Mouse (Mus musculus): ENCODE results near the gene Asphd1. TPM values are rescaled to one million over a fixed set of nuclear protein-coding genes. Genes with fewer than 3 reads are reported as not detected.
A peak's percentile ranks its signal among the peaks of the same experiment; 100 is the strongest.

Asphd1 gene
- polyA plus RNA-seq, 1 experiment, result 0.19 TPM

DNA sequence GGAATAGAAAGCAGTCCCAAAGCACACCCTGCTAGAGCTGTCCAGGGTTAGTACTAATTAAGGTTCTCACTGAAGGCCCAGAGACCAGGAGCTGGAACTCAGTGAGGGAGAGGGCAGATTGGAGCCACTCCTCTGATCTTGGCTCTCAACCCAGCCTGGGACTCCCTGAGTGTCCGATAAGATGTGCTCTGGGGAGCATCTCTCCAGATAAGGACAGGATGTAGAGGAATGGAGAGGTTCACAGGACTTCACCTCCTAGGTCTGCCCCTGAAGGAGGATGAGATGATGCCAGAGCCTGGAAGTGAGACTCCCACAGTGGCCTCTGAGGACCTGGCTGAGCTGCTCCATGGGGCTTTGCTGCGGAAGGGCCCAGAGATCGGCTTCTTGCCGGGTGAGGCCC, 2.4 kb upstream of the Asphd1 start:
- no peaks in the 10 kb centered on the region for H3K36me3 ChIP-seq (ENCODE audit: control insufficient read depth, insufficient read depth, low read length)
- no peak overlapping the region for H3K27ac ChIP-seq (ENCODE audit: insufficient read depth, low read depth, low read length)
- H3K4me3 ChIP-seq (ENCODE audit: insufficient read depth, low read depth, low read length), result no peak overlapping the region
- DNase-seq, result no peak
- peaks cover 3% of the 10 kb centered on the region; the same call in 1 of the 2 replicates for H3K4me1 ChIP-seq (ENCODE audit: control insufficient read depth, insufficient read depth, low read length)
- no peak for TF ChIP-seq POLR2A (IDR thresholded peaks at IDR 0.05; ENCODE audit: low read depth, low read length)
- TF ChIP-seq CTCF (conservative IDR thresholded peaks at IDR 0.05; ENCODE audit: insufficient read depth, insufficient read length, low read depth, low read length), result no peak
- 31% methylated on average over 4 of the region's 4 CpGs for WGBS
- no peaks in the 10 kb centered on the region for H3K27me3 ChIP-seq (replicated peaks; ENCODE audit: control insufficient read depth, insufficient read depth, low read length)

DNA sequence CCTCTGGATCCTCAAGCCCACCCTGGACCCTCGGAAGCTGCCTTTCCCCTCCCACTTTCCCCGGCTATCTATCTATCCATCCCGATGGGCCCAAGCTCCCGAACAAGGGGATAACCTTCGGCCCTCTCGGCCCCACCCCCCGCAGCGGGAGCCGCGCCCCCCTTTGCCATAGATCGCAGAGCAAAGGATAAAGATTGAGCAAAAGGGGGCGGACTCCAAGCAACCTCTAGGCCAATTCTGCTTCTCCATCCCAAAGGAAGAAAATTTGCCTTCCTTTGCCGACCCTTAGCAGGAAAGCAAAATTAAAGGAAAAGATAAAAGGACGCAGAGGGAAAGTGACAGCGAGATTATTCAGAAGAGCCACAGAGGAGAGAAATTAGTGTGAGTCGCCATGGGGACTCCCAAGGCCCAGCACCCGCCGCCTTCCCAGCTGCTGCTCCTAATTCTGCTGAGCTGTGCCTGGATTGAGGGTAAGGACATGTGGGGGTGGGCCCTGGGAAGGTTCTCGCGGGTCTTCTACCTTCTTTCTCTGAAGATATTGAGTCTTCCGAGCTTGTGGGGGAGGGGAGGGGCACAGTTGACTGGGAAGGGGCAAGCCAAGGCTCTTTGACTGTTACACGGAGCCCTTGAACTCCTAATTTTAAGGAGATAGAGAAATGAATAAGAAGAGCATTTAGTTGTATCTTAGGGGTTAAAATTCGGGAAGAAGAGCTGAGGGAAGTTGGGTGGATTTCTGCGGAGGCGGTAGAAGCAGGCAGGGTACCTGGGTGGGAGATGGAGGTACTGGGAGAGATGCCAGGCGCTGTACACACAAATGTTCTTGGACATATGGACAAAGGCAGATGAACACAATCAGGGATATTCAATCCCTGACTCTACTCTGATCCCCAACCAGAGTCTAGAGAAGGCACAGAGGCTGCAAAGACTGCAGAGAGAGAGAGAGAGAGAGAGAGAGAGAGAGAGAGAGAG, 1.5 kb upstream of the Asphd1 start:
- no peak for DNase-seq
- WGBS, result 9% methylated on average over 26 of the region's 26 CpGs
- H3K27ac ChIP-seq (ENCODE audit: insufficient read depth, low read depth, low read length), result no peak overlapping the region
- no peaks in the 10 kb centered on the region for H3K36me3 ChIP-seq (ENCODE audit: control insufficient read depth, insufficient read depth, low read length)
- H3K4me3 ChIP-seq (ENCODE audit: insufficient read depth, low read depth, low read length), result no peak overlapping the region
- H3K4me1 ChIP-seq (ENCODE audit: control insufficient read depth, insufficient read depth, low read length), result peaks cover 3% of the 10 kb centered on the region; the same call in 1 of the 2 replicates
- no peak for TF ChIP-seq CTCF (conservative IDR thresholded peaks at IDR 0.05; ENCODE audit: insufficient read depth, insufficient read length, low read depth, low read length)
- no peak for TF ChIP-seq POLR2A (IDR thresholded peaks at IDR 0.05; ENCODE audit: low read depth, low read length)
- H3K27me3 ChIP-seq (replicated peaks; ENCODE audit: control insufficient read depth, insufficient read depth, low read length), result no peaks in the 10 kb centered on the region

DNA sequence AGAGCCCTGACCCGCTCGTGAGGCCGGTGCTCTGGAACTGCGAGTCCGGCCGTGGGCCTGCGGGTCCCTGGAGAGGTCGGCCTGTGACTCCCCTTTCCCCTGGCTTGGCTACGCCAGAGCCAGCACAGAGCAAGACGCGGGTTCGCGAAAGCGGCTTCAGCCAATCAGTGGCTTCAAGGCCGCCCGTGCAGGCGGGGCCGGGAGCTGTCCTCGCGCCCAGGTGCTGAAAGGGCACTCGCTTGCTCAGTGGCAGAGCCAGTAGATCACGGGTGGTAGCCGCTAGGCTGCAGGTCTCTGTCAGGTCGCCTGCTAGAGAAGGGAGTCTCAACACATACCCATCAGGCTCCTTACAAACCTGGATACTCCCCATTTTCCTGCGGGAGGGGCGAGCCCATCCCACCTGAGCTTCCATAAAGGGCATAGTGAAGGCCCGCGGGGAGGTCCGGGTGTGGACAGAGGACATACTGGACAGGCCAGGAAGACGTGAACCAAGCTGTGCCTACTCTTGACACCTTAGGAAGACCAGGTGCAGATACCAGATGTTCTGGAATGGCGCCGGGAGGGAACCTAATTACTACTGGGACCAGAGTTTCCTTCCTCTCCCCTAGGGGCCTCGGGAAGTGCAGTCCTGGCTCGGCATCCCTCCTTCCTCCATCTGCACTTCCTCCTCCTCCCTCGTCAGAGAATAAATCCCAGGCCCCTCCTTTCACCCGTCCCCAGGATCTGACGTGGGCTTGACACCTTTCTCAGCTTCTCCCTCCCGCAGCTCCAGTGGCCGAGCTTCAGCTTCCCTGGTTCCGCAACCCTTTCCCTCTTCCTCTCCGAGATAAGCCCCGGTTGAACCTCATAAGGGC, 638 bp upstream of the Asphd1 start, which contains the start of gene Sez6l2:
Gene Sez6l2 (plus strand): TSS at position 771 of the 854 bp plus-strand sequence.
- TF ChIP-seq CTCF (conservative IDR thresholded peaks at IDR 0.05; ENCODE audit: insufficient read depth, insufficient read length, low read depth, low read length) (no peak), POLR2A (IDR thresholded peaks at IDR 0.05; ENCODE audit: low read depth, low read length) (no peak)
- H3K27ac ChIP-seq (ENCODE audit: insufficient read depth, low read depth, low read length), result no peak within 1 kb of the TSS
- H3K36me3 ChIP-seq (ENCODE audit: control insufficient read depth, insufficient read depth, low read length), result no peaks in the 10 kb centered on the region
- H3K27me3 ChIP-seq (replicated peaks; ENCODE audit: control insufficient read depth, insufficient read depth, low read length), result no peaks in the 10 kb centered on the region
- peaks cover 3% of the 10 kb centered on the region; the same call in 1 of the 2 replicates for H3K4me1 ChIP-seq (ENCODE audit: control insufficient read depth, insufficient read depth, low read length)
- peak within 1 kb of the TSS; percentile 41 for H3K4me3 ChIP-seq (ENCODE audit: insufficient read depth, low read depth, low read length)
- peak; percentile 89 for DNase-seq
- under 1% methylated on average over 42 of the region's 42 CpGs for WGBS

- Histone ChIP-seq H3K36me3 (ENCODE audit: control insufficient read depth, insufficient read depth, low read length) (no peaks in the 10 kb centered on the region), H3K4me3 (ENCODE audit: insufficient read depth, low read depth, low read length) (no peak overlapping the region), H3K27ac (ENCODE audit: insufficient read depth, low read depth, low read length) (no peak overlapping the region), H3K27me3 (replicated peaks; ENCODE audit: control insufficient read depth, insufficient read depth, low read length) (no peaks in the 10 kb centered on the region), H3K4me1 (ENCODE audit: control insufficient read depth, insufficient read depth, low read length) (peaks cover 3% of the 10 kb centered on the region; the same call in 1 of the 2 replicates)
- TF ChIP-seq POLR2A (IDR thresholded peaks at IDR 0.05; ENCODE audit: low read depth, low read length) (no peak), CTCF (conservative IDR thresholded peaks at IDR 0.05; ENCODE audit: insufficient read depth, insufficient read length, low read depth, low read length) (no peak)
- 85% methylated on average over 10 of the region's 10 CpGs for WGBS
- no peak for DNase-seq
Measured at GRCm38 (mm10) chr7:126948626-126949025, 756 bp downstream of the Asphd1 start.

DNA sequence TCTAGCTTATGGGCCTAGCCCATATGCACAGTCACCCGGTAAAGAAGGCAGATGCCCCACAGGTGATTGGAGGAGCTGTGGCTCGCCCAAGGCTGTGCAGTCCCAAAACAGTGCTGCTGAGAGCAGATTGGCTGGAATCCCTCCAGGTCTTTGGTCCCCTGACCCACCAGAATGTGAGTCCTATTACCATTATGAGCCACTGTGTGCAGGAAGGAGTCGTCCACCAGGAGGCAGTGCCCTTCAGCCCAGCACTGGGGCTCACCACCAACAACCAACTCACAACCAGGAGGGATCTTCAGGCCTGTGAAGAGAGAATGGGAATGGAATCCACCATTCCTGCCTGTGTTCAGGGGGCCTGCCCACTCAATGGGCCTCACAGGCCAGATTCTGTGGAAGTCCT, 2.9 kb downstream of the Asphd1 start:
- peaks cover 3% of the 10 kb centered on the region; the same call in 1 of the 2 replicates for H3K4me1 ChIP-seq (ENCODE audit: control insufficient read depth, insufficient read depth, low read length)
- H3K27me3 ChIP-seq (replicated peaks; ENCODE audit: control insufficient read depth, insufficient read depth, low read length), result no peaks in the 10 kb centered on the region
- H3K36me3 ChIP-seq (ENCODE audit: control insufficient read depth, insufficient read depth, low read length), result no peaks in the 10 kb centered on the region
- no peak overlapping the region for H3K27ac ChIP-seq (ENCODE audit: insufficient read depth, low read depth, low read length)
- 60% methylated on average over 3 of the region's 3 CpGs for WGBS
- H3K4me3 ChIP-seq (ENCODE audit: insufficient read depth, low read depth, low read length), result no peak overlapping the region
- TF ChIP-seq POLR2A (IDR thresholded peaks at IDR 0.05; ENCODE audit: low read depth, low read length), result no peak
- TF ChIP-seq CTCF (conservative IDR thresholded peaks at IDR 0.05; ENCODE audit: insufficient read depth, insufficient read length, low read depth, low read length), result peak; percentile 61
- peak; percentile 27 for DNase-seq

DNA sequence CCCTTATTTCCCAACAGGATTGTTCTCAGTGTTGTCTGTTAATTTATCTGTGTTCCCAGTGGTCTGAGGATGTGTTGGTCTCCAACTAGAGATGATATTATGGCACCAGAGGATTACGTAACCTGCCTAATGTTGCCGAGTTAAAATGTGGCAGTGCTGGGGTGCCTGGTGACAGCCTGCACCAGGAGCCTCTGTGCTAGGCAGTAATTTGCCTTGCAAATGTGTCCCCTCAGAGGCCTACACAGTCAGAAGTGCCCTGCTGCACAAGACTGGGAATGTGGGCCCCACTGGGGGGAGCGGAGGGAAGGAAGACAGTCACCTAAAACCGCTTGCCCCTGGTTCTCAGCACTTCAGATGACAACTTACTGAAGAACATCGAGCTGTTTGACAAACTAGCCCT, 7.6 kb downstream of the Asphd1 start:
- no peak overlapping the region for H3K27ac ChIP-seq (ENCODE audit: insufficient read depth, low read depth, low read length)
- TF ChIP-seq CTCF (conservative IDR thresholded peaks at IDR 0.05; ENCODE audit: insufficient read depth, insufficient read length, low read depth, low read length) (no peak), POLR2A (IDR thresholded peaks at IDR 0.05; ENCODE audit: low read depth, low read length) (no peak)

More for the DNA sequence above, 7.6 kb downstream of the Asphd1 start:
- Histone ChIP-seq H3K4me1 (ENCODE audit: control insufficient read depth, insufficient read depth, low read length) (no peaks in the 10 kb centered on the region), H3K4me3 (ENCODE audit: insufficient read depth, low read depth, low read length) (no peak overlapping the region), H3K36me3 (ENCODE audit: control insufficient read depth, insufficient read depth, low read length) (no peaks in the 10 kb centered on the region), H3K27me3 (replicated peaks; ENCODE audit: control insufficient read depth, insufficient read depth, low read length) (no peaks in the 10 kb centered on the region)
- WGBS, result 77% methylated on average over 5 of the region's 5 CpGs
- no peak for DNase-seq
